Comparison of ENCODE assay signal across 9 mouse cellular contexts in genomic region chr17:85454419-85454983, GRCm38 (mm10).
DNase-seq lines count a peak whose midpoint lies in the region; ATAC-seq and TF ChIP-seq lines count a peak whose summit lies in the region.
"Had no signal": no experiment of that assay in that cellular context is flagged by ENCODE, and none has a peak within 500 bp of the region (broad histone marks: within the 10 kb centered on the region; RNA-seq: fewer than 3 reads in every experiment).

No protein-coding gene starts in this region.

- H3K4me1 ChIP-seq in ES-Bruce4 (ENCODE audit: control insufficient read depth, insufficient read depth, low read length) = no peaks in the 10 kb centered on the region
- H3K4me1 ChIP-seq in forebrain, postnatal 0 days (ENCODE audit: insufficient read depth) = 0 out of 2 replicates have a peak, but pooled peaks cover 3% of the 10 kb centered on the region
- peaks cover 3% of the 10 kb centered on the region; the same call in 1 of the 2 replicates for H3K4me1 ChIP-seq in limb, embryonic 11.5 days (ENCODE audit: control insufficient read depth, insufficient read depth, low read length)

- H3K27me3 ChIP-seq in ES-Bruce4 (ENCODE audit: control insufficient read depth, insufficient read depth, low read length, poor library complexity, severe bottlenecking) = no peaks in the 10 kb centered on the region
- peaks cover 41% of the 10 kb centered on the region for H3K27me3 ChIP-seq in forebrain, postnatal 0 days (ENCODE audit: insufficient read depth, low read length)
- peaks cover 56% of the 10 kb centered on the region for H3K27me3 ChIP-seq in limb, embryonic 11.5 days (ENCODE audit: control insufficient read depth, insufficient read depth, low read length)

- peak; percentile 48 for DNase-seq in embryo, embryonic 10.5 days (ENCODE audit: low spot score)
- DNase-seq in embryo, embryonic 11 days = no peak
- no peak for DNase-seq in forebrain, postnatal 0 days
- peak; percentile 58 for DNase-seq in limb, embryonic 11.5 days (ENCODE audit: low spot score)
- no peak for DNase-seq in c-Kit-positive CD71-positive TER-119-positive erythroid progenitor cells, embryonic 14.5 days (ENCODE audit: low spot score)
- DNase-seq in adrenal gland, postnatal 4 days (ENCODE audit: low spot score in 2 of 2) = no peak
- DNase-seq in B cell, adult 2 months = no peak

- 11% methylated on average over 23 of the region's 23 CpGs for WGBS in forebrain, postnatal 0 days
- 1% methylated on average over 23 of the region's 23 CpGs for whole genome bisulfite sequencing in limb, embryonic 11.5 days

- ATAC-seq in forebrain, postnatal 0 days = peak; percentile 80
- no peak for ATAC-seq in limb, embryonic 11.5 days (ENCODE audit: insufficient number of reproducible peaks, low FRiP score, low TSS enrichment, low read depth)

- no peaks in the 10 kb centered on the region for H3K9me3 ChIP-seq in ES-Bruce4 (replicated peaks; ENCODE audit: control insufficient read depth, insufficient read depth, low read length, poor library complexity, severe bottlenecking)
- H3K9me3 ChIP-seq in forebrain, postnatal 0 days (ENCODE audit: low read length) = no peaks in the 10 kb centered on the region
- no peaks in the 10 kb centered on the region for H3K9me3 ChIP-seq in limb, embryonic 11.5 days (ENCODE audit: control insufficient read depth, low read length)
- H3K9me3 ChIP-seq: stomach, embryonic 15.5 days had no signal

- no peak for TF ChIP-seq POLR2A in ES-Bruce4 (IDR thresholded peaks at IDR 0.05; ENCODE audit: insufficient read depth, low read length)

- no peak for TF ChIP-seq EP300 in ES-Bruce4 (IDR thresholded peaks at IDR 0.05; ENCODE audit: insufficient read depth, low read depth, low read length)

- H3K4me2 ChIP-seq in forebrain, postnatal 0 days (ENCODE audit: low read depth) = peak overlapping the region; percentile 33
- peak overlapping the region; percentile 24; the same call in 1 of the 2 replicates for H3K4me2 ChIP-seq in limb, embryonic 11.5 days (ENCODE audit: low read depth, severe bottlenecking)
- H3K4me2 ChIP-seq: stomach, embryonic 15.5 days had no signal

- 0 out of 2 replicates have a peak overlapping the region, but pooled peaks have one; percentile 18 for H3K9ac ChIP-seq in ES-Bruce4 (ENCODE audit: low read depth, poor library complexity, severe bottlenecking)
- peak overlapping the region; percentile 18; the same call in 1 of the 2 replicates for H3K9ac ChIP-seq in forebrain, postnatal 0 days
- no peak overlapping the region for H3K9ac ChIP-seq in limb, embryonic 11.5 days (ENCODE audit: low read length)
- H3K9ac ChIP-seq: stomach, embryonic 15.5 days had no signal

- no peak overlapping the region for H3K27ac ChIP-seq in ES-Bruce4 (ENCODE audit: insufficient read depth, low read length)
- H3K27ac ChIP-seq in forebrain, postnatal 0 days (ENCODE audit: low read depth, low read length) = peak overlapping the region; percentile 60; the same call in 1 of the 2 replicates
- no peak overlapping the region for H3K27ac ChIP-seq in limb, embryonic 11.5 days (replicated peaks; ENCODE audit: low read depth, low read length)
- H3K27ac ChIP-seq: stomach, embryonic 15.5 days had no signal

- no peak for TF ChIP-seq CTCF in ES-Bruce4 (IDR thresholded peaks at IDR 0.05; ENCODE audit: low read depth, low read length)
- TF ChIP-seq CTCF in forebrain, postnatal 0 days (IDR thresholded peaks at IDR 0.05; ENCODE audit: low read depth) = no peak

- peak overlapping the region; percentile 31 for H3K4me3 ChIP-seq in ES-Bruce4 (ENCODE audit: low read depth, low read length)
- H3K4me3 ChIP-seq in forebrain, postnatal 0 days (ENCODE audit: low read depth, low read length) = 0 out of 2 replicates have a peak overlapping the region, but pooled peaks have one; percentile 1
- H3K4me3 ChIP-seq in limb, embryonic 11.5 days (ENCODE audit: low read depth, low read length) = no peak overlapping the region
- H3K4me3 ChIP-seq: stomach, embryonic 15.5 days had no signal

- no peaks in the 10 kb centered on the region for H3K36me3 ChIP-seq in ES-Bruce4 (ENCODE audit: control insufficient read depth, insufficient read depth, low read length, poor library complexity, severe bottlenecking)
- no peaks in the 10 kb centered on the region for H3K36me3 ChIP-seq in forebrain, postnatal 0 days (ENCODE audit: insufficient read depth)
- no peaks in the 10 kb centered on the region for H3K36me3 ChIP-seq in limb, embryonic 11.5 days (ENCODE audit: control insufficient read depth, insufficient read depth, low read length)
- H3K36me3 ChIP-seq: stomach, embryonic 15.5 days had no signal

Comparison
In these comparisons a context has a peak if more than half of its experiments do, and no peak if none do; other contexts are left out.
1. DNase-seq: peak in embryo, embryonic 10.5 days (single experiment) and limb, embryonic 11.5 days (single experiment); none in embryo, embryonic 11 days (single experiment), forebrain, postnatal 0 days (single experiment), c-Kit-positive CD71-positive TER-119-positive erythroid progenitor cells, embryonic 14.5 days (single experiment), adrenal gland, postnatal 4 days (0 of 2) and B cell, adult 2 months (0 of 2).